Mouse (Mus musculus) CH12.LX (cell line): ENCODE data around the gene Cep112. TPM values are rescaled to one million over a fixed set of nuclear protein-coding genes. Genes with fewer than 3 reads are reported as not detected.

Experiments used
- DNase-seq: peaks from one replicate; pipeline ENCODE4 v3.0.0-alpha.2; 2013; ENCODE audit errors: extremely low read depth
- H3K27ac ChIP-seq: 2 replicates; pipeline ENCODE4 v1.5.1; 2012; ENCODE audit warnings: low read depth, mild to moderate bottlenecking, control low read depth, moderate library complexity; ENCODE audit not compliant: insufficient read depth
- H3K27me3 ChIP-seq: replicated peaks from 2 replicates; pipeline ENCODE3; 2012; ENCODE audit warnings: inconsistent platforms
- H3K36me3 ChIP-seq, 2 experiments: replicated peaks in 1 of 2; 2 replicates each; pipeline versions ENCODE3 to v1.6.1; 2012; ENCODE audit warnings: inconsistent platforms in 1 of 2, low read length in 1 of 2, mild to moderate bottlenecking in 1 of 2, mixed read lengths in 1 of 2, moderate library complexity in 1 of 2; ENCODE audit not compliant: control insufficient read depth in 1 of 2, insufficient read depth in 1 of 2
- H3K4me1 ChIP-seq, 2 experiments: 2 replicates each; pipeline ENCODE4 v1.6.1; 2012; ENCODE audit warnings: inconsistent platforms in 1 of 2, moderate library complexity in 1 of 2; ENCODE audit not compliant: insufficient read depth in 2 of 2, control insufficient read depth in 1 of 2
- H3K4me2 ChIP-seq: 2 replicates; pipeline ENCODE4 v1.6.1; 2012; ENCODE audit warnings: low read depth, mild to moderate bottlenecking, control low read depth; ENCODE audit not compliant: poor library complexity, insufficient read depth, severe bottlenecking
- H3K4me3 ChIP-seq, 3 experiments: fragments of 150-350 bp in 1 of 3; sonication (generic) in 1 of 3; replicated peaks in 1 of 3; 2 replicates each; pipeline versions ENCODE3 to v1.5.1; 2011 to 2012; ENCODE audit warnings: low read depth in 2 of 3, low read length in 2 of 3, mild to moderate bottlenecking in 2 of 3, moderate library complexity in 2 of 3, control low read depth in 1 of 3, improper control_type of control experiment in 1 of 3, inconsistent platforms in 1 of 3, mixed read lengths in 1 of 3; ENCODE audit not compliant: poor library complexity in 1 of 3
- H3K79me2 ChIP-seq: replicated peaks from 2 replicates; pipeline ENCODE4 v1.6.1; 2012; ENCODE audit warnings: mild to moderate bottlenecking, moderate library complexity; ENCODE audit not compliant: control insufficient read depth, poor library complexity, insufficient read depth, severe bottlenecking; ENCODE audit errors: extremely low read depth
- H3K9ac ChIP-seq: 2 replicates; pipeline ENCODE4 v1.6.1; 2012; ENCODE audit warnings: low read depth, mild to moderate bottlenecking, control low read depth, moderate library complexity; ENCODE audit not compliant: insufficient read depth
- H3K9me3 ChIP-seq: replicated peaks from 2 replicates; pipeline ENCODE3; 2012; ENCODE audit warnings: low read length, inconsistent platforms, mixed read lengths
- BHLHE40 ChIP-seq: IDR thresholded peaks from 2 replicates; pipeline ENCODE4 v1.6.1; 2011; ENCODE audit warnings: mild to moderate bottlenecking, low read depth, low read length, improper control_type of control experiment
- CHD1 ChIP-seq: IDR thresholded peaks from 2 replicates; pipeline ENCODE4 v1.6.1; 2012; ENCODE audit warnings: low read depth, low read length, improper control_type of control experiment, inconsistent platforms
- CHD2 ChIP-seq: IDR thresholded peaks from 2 replicates; pipeline ENCODE4 v1.6.1; 2011; ENCODE audit warnings: low read length, improper control_type of control experiment
- E2F4 ChIP-seq: IDR thresholded peaks from 2 replicates; pipeline ENCODE4 v1.6.1; 2011; ENCODE audit warnings: low read depth, low read length, improper control_type of control experiment; ENCODE audit not compliant: insufficient replicate concordance
- ELF1 ChIP-seq: IDR thresholded peaks from 2 replicates; pipeline ENCODE4 v1.6.1; 2014; ENCODE audit warnings: low read depth, mild to moderate bottlenecking, inconsistent platforms, low read length, improper control_type of control experiment
- EP300 ChIP-seq: IDR thresholded peaks from 2 replicates; pipeline ENCODE4 v1.6.1; 2011; ENCODE audit warnings: low read length, improper control_type of control experiment
- ETS1 ChIP-seq: conservative IDR thresholded peaks from 2 replicates; pipeline ENCODE4 v1.6.1; 2012; ENCODE audit warnings: low read depth, mild to moderate bottlenecking, inconsistent platforms, low read length, improper control_type of control experiment, moderate library complexity
- IRF4 ChIP-seq: IDR thresholded peaks from 2 replicates; pipeline ENCODE4 v1.6.1; 2014; ENCODE audit warnings: low read depth, mild to moderate bottlenecking, inconsistent platforms, low read length, improper control_type of control experiment
- JUN ChIP-seq: IDR thresholded peaks from 2 replicates; pipeline ENCODE4 v1.6.1; 2011; ENCODE audit warnings: low read depth, mild to moderate bottlenecking, low read length, improper control_type of control experiment, moderate library complexity; ENCODE audit not compliant: insufficient read depth
- JUND ChIP-seq: conservative IDR thresholded peaks from 2 replicates; pipeline ENCODE4 v1.6.1; 2011; ENCODE audit warnings: low read depth, low read length, improper control_type of control experiment
- MAX ChIP-seq: IDR thresholded peaks from 2 replicates; pipeline ENCODE4 v1.6.1; 2011; ENCODE audit warnings: low read length, improper control_type of control experiment
- MEF2A ChIP-seq: IDR thresholded peaks from 2 replicates; pipeline ENCODE4 v1.6.1; 2014; ENCODE audit warnings: low read depth, mild to moderate bottlenecking, inconsistent platforms, low read length, improper control_type of control experiment, borderline replicate concordance
- MXI1 ChIP-seq: IDR thresholded peaks from 2 replicates; pipeline ENCODE4 v1.6.1; 2011; ENCODE audit warnings: mild to moderate bottlenecking, low read depth, low read length, improper control_type of control experiment
- NELFE ChIP-seq: IDR thresholded peaks from 2 replicates; pipeline ENCODE4 v1.6.1; 2011; ENCODE audit warnings: low read depth, low read length, improper control_type of control experiment
- NRF1 ChIP-seq: IDR thresholded peaks from 2 replicates; pipeline ENCODE4 v1.6.1; 2014; ENCODE audit warnings: low read depth, mild to moderate bottlenecking, inconsistent platforms, low read length, improper control_type of control experiment, moderate library complexity
- POLR2AphosphoS2 ChIP-seq: IDR thresholded peaks from 2 replicates; pipeline ENCODE4 v1.6.1; 2011; ENCODE audit warnings: low read depth, low read length, improper control_type of control experiment
- RAD21 ChIP-seq: IDR thresholded peaks from 2 replicates; pipeline ENCODE4 v1.6.1; 2011; ENCODE audit warnings: low read depth, mild to moderate bottlenecking, low read length, improper control_type of control experiment, moderate library complexity
- RCOR1 ChIP-seq: conservative IDR thresholded peaks from 2 replicates; pipeline ENCODE4 v1.6.1; 2012; ENCODE audit warnings: low read depth, mild to moderate bottlenecking, inconsistent platforms, low read length, improper control_type of control experiment
- SIN3A ChIP-seq: IDR thresholded peaks from 2 replicates; pipeline ENCODE4 v1.6.1; 2012; ENCODE audit warnings: low read length, improper control_type of control experiment, inconsistent platforms
- SMC3 ChIP-seq: IDR thresholded peaks from 2 replicates; pipeline ENCODE4 v1.6.1; 2011; ENCODE audit warnings: low read depth, low read length, improper control_type of control experiment
- TCF12 ChIP-seq: IDR thresholded peaks from 2 replicates; pipeline ENCODE4 v1.6.1; 2014; ENCODE audit warnings: low read depth, mild to moderate bottlenecking, inconsistent platforms, low read length, improper control_type of control experiment
- UBTF ChIP-seq: IDR thresholded peaks from 2 replicates; pipeline ENCODE4 v1.6.1; 2012; ENCODE audit warnings: low read depth, mild to moderate bottlenecking, inconsistent platforms, low read length, improper control_type of control experiment, moderate library complexity
- USF1 ChIP-seq: IDR thresholded peaks from 2 replicates; pipeline ENCODE4 v1.6.1; 2014; ENCODE audit warnings: low read depth, mild to moderate bottlenecking, inconsistent platforms, low read length, improper control_type of control experiment
- USF2 ChIP-seq: conservative IDR thresholded peaks from 2 replicates; pipeline ENCODE4 v1.6.1; 2011; ENCODE audit warnings: low read depth, low read length, improper control_type of control experiment
- dilution Hi-C: fragments of 300-500 bp; cut with MboI; formaldehyde crosslinking; loops from 2 replicates; pipeline ENCODE4 v1.14.3; 2020; ENCODE audit warnings: low sequenced_read_pairs; ENCODE audit not compliant: extremely low pct_unique_long_range_greater_than_20kb, extremely low pct_ligation_motif_present
- in situ Hi-C: fragments of 300-500 bp; cut with MboI; formaldehyde crosslinking; loops from 3 replicates; pipeline ENCODE4 v1.14.3; 2019; ENCODE audit warnings: low sequenced_read_pairs, low pct_ligation_motif_present, low pct_unique_long_range_greater_than_20kb, mixed read lengths
- polyA plus RNA-seq: library from polyadenylated mRNA; unstranded; fragments of >175 nt; gene quantifications from 2 replicates; pipeline ENCODE4 v1.2.1, GENCODE M21; 2012; ENCODE audit warnings: low read depth; ENCODE audit not compliant: insufficient read length
- total RNA-seq, 2 experiments: library from RNA; depleted of rRNA; stranded (reverse); fragments of 300-350 nt in 1 of 2; fragments of >200 nt in 1 of 2; gene quantifications; 2 replicates each; pipeline ENCODE4 v1.2.3; 2012 to 2014

Cep112 gene
- total and polyA plus RNA-seq, 3 experiments = 0.93 to 1.4 (median 1.3) TPM

DNA sequence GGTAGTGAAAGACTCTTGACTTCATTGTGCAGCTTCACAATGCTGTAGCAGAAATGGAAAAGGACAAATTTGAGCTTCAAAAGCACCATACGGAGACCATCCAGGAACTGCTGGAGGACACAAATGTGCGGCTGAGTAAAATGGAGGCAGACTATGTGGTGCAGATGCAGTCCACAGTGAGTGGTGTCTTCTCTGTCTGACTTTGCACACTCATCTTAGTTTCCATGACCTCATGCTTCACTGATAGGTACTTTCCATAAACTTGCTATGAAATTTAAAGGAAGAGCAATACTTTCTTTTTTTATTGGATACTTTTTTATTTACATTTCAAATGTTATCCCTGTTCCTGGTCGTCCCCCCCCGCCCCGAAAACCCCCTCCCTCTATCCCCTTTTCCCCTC, 83.2 kb downstream of the Cep112 start:
- TF ChIP-seq ETS1 (peak; percentile 61), MAX (no peak), SIN3A (no peak), NELFE (no peak), NRF1 (no peak), RAD21 (no peak), CHD1 (no peak), JUN (peak; percentile 94), RCOR1 (no peak), EP300 (peak; percentile 86), BHLHE40 (peak; percentile 48; the same call in 1 of the 2 replicates), MXI1 (no peak), MEF2A (peak; percentile 38; the same call in 1 of the 2 replicates), TCF12 (no peak), E2F4 (no peak), SMC3 (no peak), JUND (peak; percentile 85), POLR2AphosphoS2 (no peak), CHD2 (no peak), ELF1 (peak; percentile 29; the same call in 1 of the 2 replicates), USF1 (no peak), USF2 (no peak), UBTF (no peak), IRF4 (peak; percentile 81)
- Histone ChIP-seq H3K27me3 (no peaks in the 10 kb centered on the region), H3K36me3 (no peaks in the 10 kb centered on the region), H3K4me3 (no peak overlapping the region), H3K4me1 (peaks cover 0 to 6% of the 10 kb centered on the region in 2 experiments; a peak in 3 of 4 replicates), H3K27ac (no peak overlapping the region), H3K79me2 (no peaks in the 10 kb centered on the region), H3K4me2 (no peak overlapping the region), H3K9me3 (no peaks in the 10 kb centered on the region), H3K9ac (no peak overlapping the region)
- dilution Hi-C loops (no loop called here), in situ Hi-C loops (no loop called here)
- DNase-seq = peak; percentile 69
